Mouse (Mus musculus) kidney, postnatal 4 days (tissue): ENCODE measurements around the gene Fthl17f.
"Not testable (repeated sequence)": the region's sequence is repeated elsewhere in the genome, so short reads cannot be mapped to it uniquely, and the experiment has no call there.

Experiments used
- DNase-seq, 2 experiments: peaks; one replicate each; pipeline ENCODE4 v3.0.0; 2021; ENCODE audit warnings: mixed read lengths in 2 of 2

Fthl17f gene

DNA sequence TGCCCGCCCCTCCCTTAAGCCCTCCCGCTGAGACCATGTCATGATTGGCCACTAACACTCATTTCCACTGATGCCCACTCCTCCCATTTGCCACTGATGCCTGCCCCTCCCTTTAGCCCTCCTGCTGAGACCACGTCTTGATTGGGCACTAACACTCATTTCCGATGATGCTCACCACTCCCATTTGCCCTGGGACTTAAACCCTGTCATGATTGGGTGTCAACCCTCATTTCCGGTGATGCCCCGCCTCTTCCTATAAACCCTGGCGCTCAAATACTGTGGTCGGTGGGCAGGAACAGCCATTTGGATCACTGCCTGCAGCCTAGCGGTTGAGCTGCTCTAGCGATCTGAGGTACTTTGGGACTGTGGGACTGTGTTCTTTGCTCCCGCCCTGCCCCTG is at the start of gene Fthl17f:
Fthl17f (plus strand) TSS at position 301 of the 400 bp plus-strand sequence.
- DNase-seq: not testable (repeated sequence)

GRCm38 (mm10) chrX:9016079-9016478 is 46.7 kb upstream of the Fthl17f start:
- no peak for DNase-seq

DNA sequence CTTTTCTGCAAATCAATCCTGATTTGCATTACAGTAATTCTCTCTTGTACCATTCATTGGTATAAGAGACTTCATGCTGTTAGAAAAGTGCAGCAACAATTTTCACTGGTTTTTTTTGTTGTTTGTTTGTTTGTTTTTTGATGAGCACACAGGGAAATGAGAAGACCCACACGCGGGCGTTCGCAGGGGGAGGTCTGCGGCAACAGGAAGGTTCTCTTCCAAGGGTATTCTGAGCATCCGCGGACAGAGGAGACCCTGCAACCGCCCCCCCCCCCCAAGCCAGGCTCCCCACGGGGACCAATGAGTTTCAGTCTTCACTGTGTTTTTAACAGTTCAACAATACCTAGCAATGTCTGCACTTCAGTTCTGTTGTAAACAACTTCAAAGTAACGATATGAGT is 43.3 kb upstream of the Fthl17f start:
- DNase-seq: no peak

DNA sequence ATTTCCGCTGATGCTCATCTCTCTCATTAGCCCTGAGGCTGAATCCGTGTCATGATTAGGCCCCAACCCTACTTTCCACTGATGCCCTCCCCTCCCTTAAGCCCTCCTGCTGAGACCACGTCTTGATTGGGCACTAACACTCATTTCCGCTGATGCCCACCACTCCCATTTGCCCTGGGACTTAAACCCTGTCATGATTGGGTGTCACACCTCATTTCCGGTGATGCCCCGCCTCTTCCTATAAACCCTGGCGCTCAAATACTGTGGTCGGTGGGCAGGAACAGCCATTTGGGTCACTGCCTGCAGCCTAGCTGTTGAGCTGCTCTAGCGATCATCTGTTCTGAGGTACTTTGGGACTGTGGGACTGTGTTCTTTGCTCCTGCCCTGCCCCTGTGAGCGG is 29.6 kb upstream of the Fthl17f start, which contains the start of gene Fthl17e:
Fthl17e (plus strand) TSS at position 301 of the 400 bp plus-strand sequence.
- not testable (repeated sequence) for DNase-seq

- DNase-seq: peak in 1 of 2 experiments; percentile 11
Measured at GRCm38 (mm10) chrX:9041611-9042010, 21.2 kb upstream of the Fthl17f start.

DNA sequence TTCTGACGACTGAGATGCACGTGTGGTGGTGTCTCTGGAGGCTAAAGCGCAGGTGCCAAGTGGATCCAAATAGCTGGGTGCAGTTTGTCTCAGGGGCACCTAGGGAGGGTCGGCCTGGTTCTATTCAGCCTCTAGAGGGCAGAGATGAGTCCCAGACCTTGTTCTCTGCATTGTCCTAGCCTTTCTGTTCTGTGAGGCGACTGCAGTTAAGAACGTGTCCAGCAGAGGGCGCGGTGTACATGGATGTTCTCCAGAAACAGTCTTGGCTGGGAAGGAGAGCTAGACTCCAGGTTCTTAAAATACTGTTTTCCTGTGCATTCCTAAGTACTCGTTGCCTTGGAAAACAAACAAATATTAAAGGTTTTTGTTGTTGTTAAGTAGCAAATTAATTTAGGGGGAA is 1.9 kb upstream of the Fthl17f start:
- peak; percentile 76 to 91 for DNase-seq

DNA sequence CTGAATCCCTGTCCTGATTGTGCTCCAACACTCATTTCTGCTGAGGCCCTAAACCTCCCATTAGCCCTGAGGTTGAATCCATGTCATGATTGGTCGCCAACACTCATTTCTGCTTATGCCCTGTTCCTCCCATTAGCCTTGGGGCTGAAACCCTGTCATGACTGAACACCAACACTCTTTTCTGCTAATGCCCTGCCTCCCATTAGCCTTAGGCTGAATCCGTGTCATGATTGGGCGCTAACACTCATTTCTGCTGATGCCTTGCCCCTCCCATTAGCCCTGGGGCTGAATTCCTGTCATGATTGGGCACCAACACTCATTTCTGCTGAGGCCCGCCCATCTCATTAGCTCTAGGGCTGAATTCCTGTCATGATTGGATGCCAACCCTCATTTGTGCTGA is 714 bp upstream of the Fthl17f start:
- DNase-seq: no peak

GRCm38 (mm10) chrX:9077699-9078098 is 14.9 kb downstream of the Fthl17f start:
- DNase-seq: peak; percentile 70 to 86

DNA sequence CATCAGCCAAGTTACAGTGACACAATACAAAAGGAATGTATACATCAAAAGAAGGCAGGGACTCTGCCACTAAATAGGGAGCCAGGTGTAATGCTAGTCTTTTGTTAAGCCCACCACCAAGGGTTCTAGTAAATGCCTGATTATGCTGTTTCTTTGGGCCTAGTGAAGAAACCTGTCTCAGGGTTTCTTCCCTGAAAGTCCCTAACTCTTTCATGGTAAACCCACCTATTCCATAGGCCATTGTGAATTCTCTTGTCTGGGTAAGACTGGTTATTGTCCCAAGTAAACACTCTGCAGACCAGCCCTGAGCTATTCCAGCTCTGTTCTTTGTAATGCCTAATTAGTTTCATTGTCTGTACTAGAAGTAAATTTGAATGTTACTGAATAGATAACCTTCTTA is 32.3 kb downstream of the Fthl17f start:
- not testable (repeated sequence) for DNase-seq

GRCm38 (mm10) chrX:9104262-9104661 is 41.4 kb downstream of the Fthl17f start, which contains the start of gene 4930402K13Rik:
Gene 4930402K13Rik (plus strand): TSS chrX:9104562.
- no peak for DNase-seq

GRCm38 (mm10) chrX:9110381-9110780 is 47.6 kb downstream of the Fthl17f start:
- DNase-seq: no peak
